Mouse (Mus musculus): ENCODE results near the gene Sqor. TPM values are rescaled to one million over a fixed set of nuclear protein-coding genes. Genes with fewer than 3 reads are reported as not detected.

Gene Sqor
- polyA plus RNA-seq, 1 experiment = 1.6 TPM

- no peak for DNase-seq (ENCODE audit: low read depth)
- TF ChIP-seq POLR2A (IDR thresholded peaks at IDR 0.05; ENCODE audit: borderline replicate concordance, extremely low read depth, insufficient read depth, insufficient read length, poor library complexity, severe bottlenecking) (no peak), CTCF (IDR thresholded peaks at IDR 0.05; ENCODE audit: borderline replicate concordance, extremely low read depth, insufficient read depth, insufficient read length) (no peak)
Observed at GRCm38 (mm10) chr2:122762991-122763390, 2.0 kb upstream of the Sqor start.

GRCm38 (mm10) chr2:122764526-122764925 is 511 bp upstream of the Sqor start:
- TF ChIP-seq POLR2A (IDR thresholded peaks at IDR 0.05; ENCODE audit: borderline replicate concordance, extremely low read depth, insufficient read depth, insufficient read length, poor library complexity, severe bottlenecking) = no peak

GRCm38 (mm10) chr2:122765794-122766145 is 733 bp downstream of the Sqor start:
- no peak for TF ChIP-seq POLR2A (IDR thresholded peaks at IDR 0.05; ENCODE audit: borderline replicate concordance, extremely low read depth, insufficient read depth, insufficient read length, poor library complexity, severe bottlenecking)
- no peak for TF ChIP-seq CTCF (IDR thresholded peaks at IDR 0.05; ENCODE audit: borderline replicate concordance, extremely low read depth, insufficient read depth, insufficient read length)
- DNase-seq (ENCODE audit: low read depth) = no peak

More at GRCm38 (mm10) chr2:122764526-122764925, 511 bp upstream of the Sqor start:
- DNase-seq (ENCODE audit: low read depth) = no peak

GRCm38 (mm10) chr2:122771002-122771401 is 6.0 kb downstream of the Sqor start:
- DNase-seq (ENCODE audit: low read depth) = no peak

DNA sequence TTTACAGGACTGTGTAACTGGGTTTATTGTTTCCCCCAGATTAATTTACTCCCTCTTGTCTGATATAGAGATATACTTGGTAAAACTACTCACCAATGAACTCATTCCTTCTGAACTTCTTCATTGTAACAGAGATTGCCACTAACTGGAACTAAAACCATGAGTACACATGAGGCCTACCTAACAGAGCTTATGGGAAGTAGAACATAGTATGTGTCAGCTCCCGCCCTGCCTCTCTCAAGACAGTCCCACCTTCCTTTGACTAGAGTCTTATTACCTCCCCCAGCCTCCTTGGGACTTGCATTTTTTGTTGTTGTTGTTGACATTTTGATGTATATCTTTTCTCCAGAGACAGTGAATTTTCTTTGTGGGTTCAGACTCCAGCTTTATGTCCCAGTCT is 7.9 kb downstream of the Sqor start:
- TF ChIP-seq POLR2A (IDR thresholded peaks at IDR 0.05; ENCODE audit: borderline replicate concordance, extremely low read depth, insufficient read depth, insufficient read length, poor library complexity, severe bottlenecking) (no peak), CTCF (IDR thresholded peaks at IDR 0.05; ENCODE audit: borderline replicate concordance, extremely low read depth, insufficient read depth, insufficient read length) (no peak)
- no peak for DNase-seq (ENCODE audit: low read depth)

More at GRCm38 (mm10) chr2:122771002-122771401, 6.0 kb downstream of the Sqor start:
- TF ChIP-seq POLR2A (IDR thresholded peaks at IDR 0.05; ENCODE audit: borderline replicate concordance, extremely low read depth, insufficient read depth, insufficient read length, poor library complexity, severe bottlenecking) (no peak), CTCF (IDR thresholded peaks at IDR 0.05; ENCODE audit: borderline replicate concordance, extremely low read depth, insufficient read depth, insufficient read length) (no peak)

DNA sequence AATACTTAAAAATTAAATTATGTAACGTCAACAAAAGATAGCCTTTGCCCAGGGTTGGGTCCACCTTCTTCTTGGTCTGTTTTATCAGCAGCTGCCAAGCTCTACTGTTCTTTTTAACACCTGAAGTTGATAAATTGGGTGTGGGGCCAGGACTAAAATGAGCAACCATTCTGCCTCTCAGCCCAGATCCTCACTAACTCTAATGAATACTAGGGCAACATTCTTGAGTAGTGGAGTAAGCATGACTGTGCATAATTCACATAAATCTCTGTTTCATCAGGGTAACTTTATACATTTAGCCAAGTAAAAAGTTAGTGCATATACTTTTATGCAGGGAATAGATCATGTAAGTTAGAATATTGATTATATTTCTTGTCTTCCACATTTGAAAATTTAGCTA is 10.5 kb downstream of the Sqor start:
- no peak for TF ChIP-seq CTCF (IDR thresholded peaks at IDR 0.05; ENCODE audit: borderline replicate concordance, extremely low read depth, insufficient read depth, insufficient read length)
- TF ChIP-seq POLR2A (IDR thresholded peaks at IDR 0.05; ENCODE audit: borderline replicate concordance, extremely low read depth, insufficient read depth, insufficient read length, poor library complexity, severe bottlenecking) = no peak
- DNase-seq (ENCODE audit: low read depth) = no peak

DNA sequence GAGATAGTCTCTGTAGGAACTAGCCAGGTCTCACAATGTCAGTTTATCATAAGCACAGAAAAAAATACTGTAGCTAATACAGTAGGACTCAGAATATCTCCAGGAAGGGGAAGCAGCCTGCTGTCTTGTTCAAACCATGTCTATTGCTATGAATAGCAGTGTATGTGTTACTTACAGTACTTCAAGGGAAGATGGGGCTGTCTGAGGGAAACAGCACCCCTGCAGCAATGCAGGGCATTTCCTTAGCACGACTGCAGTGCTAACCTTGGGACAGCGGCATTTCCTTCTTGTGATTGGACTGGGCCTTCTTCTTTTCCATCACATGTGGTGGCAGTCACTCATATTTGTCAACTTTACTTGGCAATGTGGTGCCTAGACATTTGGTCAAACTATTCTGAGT is 11.8 kb downstream of the Sqor start:
- TF ChIP-seq CTCF (IDR thresholded peaks at IDR 0.05; ENCODE audit: borderline replicate concordance, extremely low read depth, insufficient read depth, insufficient read length) = no peak
- no peak for TF ChIP-seq POLR2A (IDR thresholded peaks at IDR 0.05; ENCODE audit: borderline replicate concordance, extremely low read depth, insufficient read depth, insufficient read length, poor library complexity, severe bottlenecking)
- DNase-seq (ENCODE audit: low read depth) = no peak

- no peak for DNase-seq (ENCODE audit: low read depth)
- no peak for TF ChIP-seq POLR2A (IDR thresholded peaks at IDR 0.05; ENCODE audit: borderline replicate concordance, extremely low read depth, insufficient read depth, insufficient read length, poor library complexity, severe bottlenecking)
- TF ChIP-seq CTCF (IDR thresholded peaks at IDR 0.05; ENCODE audit: borderline replicate concordance, extremely low read depth, insufficient read depth, insufficient read length) = no peak
Observed at GRCm38 (mm10) chr2:122779967-122780366, 14.9 kb downstream of the Sqor start.

GRCm38 (mm10) chr2:122780447-122780846 is 15.4 kb downstream of the Sqor start:
- no peak for TF ChIP-seq POLR2A (IDR thresholded peaks at IDR 0.05; ENCODE audit: borderline replicate concordance, extremely low read depth, insufficient read depth, insufficient read length, poor library complexity, severe bottlenecking)
- no peak for TF ChIP-seq CTCF (IDR thresholded peaks at IDR 0.05; ENCODE audit: borderline replicate concordance, extremely low read depth, insufficient read depth, insufficient read length)
- no peak for DNase-seq (ENCODE audit: low read depth)

DNA sequence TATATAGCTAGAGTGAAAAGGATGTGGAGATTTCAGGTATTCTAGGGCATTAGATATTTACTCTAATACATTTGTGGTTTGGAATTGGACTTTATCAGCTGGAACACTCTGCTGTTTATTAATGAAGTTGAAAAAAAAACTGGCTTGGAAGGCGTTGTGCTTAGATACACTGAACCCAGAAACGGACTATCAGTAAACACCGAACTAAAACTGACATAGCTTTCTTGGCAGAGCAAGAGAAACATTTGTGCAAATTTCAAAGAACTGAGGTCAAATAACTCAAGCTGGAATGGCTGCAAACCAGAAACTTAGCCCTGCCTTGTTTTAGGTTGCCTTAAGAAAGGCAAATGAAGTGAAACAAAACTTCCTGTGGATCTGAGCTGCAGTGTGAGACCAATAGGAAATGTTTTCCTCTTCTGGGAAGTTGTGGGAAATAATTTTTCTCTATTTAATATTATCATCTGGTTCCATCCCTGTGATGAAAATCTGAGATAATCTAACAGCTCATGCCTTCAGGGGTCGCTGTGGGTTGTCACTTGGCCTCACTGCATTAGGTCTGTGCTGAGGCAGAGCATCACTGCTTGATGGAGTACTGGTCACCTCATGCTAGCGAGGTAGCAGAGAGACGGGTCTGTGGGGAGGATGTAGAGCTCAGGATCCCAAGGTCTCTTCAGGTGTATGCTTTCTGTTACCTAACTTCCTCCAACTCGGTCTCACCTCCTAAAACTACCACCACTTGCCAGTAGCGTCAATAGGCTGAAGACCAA is 16.7 kb downstream of the Sqor start:
- TF ChIP-seq CTCF (IDR thresholded peaks at IDR 0.05; ENCODE audit: borderline replicate concordance, extremely low read depth, insufficient read depth, insufficient read length) (no peak), POLR2A (IDR thresholded peaks at IDR 0.05; ENCODE audit: borderline replicate concordance, extremely low read depth, insufficient read depth, insufficient read length, poor library complexity, severe bottlenecking) (no peak)
- DNase-seq (ENCODE audit: low read depth) = no peak

- TF ChIP-seq CTCF (IDR thresholded peaks at IDR 0.05; ENCODE audit: borderline replicate concordance, extremely low read depth, insufficient read depth, insufficient read length) (no peak), POLR2A (IDR thresholded peaks at IDR 0.05; ENCODE audit: borderline replicate concordance, extremely low read depth, insufficient read depth, insufficient read length, poor library complexity, severe bottlenecking) (no peak)
- DNase-seq (ENCODE audit: low read depth) = no peak
Observed at GRCm38 (mm10) chr2:122783730-122784129, 18.7 kb downstream of the Sqor start.

GRCm38 (mm10) chr2:122784701-122785100 is 19.7 kb downstream of the Sqor start:
- no peak for DNase-seq (ENCODE audit: low read depth)
- TF ChIP-seq CTCF (IDR thresholded peaks at IDR 0.05; ENCODE audit: borderline replicate concordance, extremely low read depth, insufficient read depth, insufficient read length) = no peak
- no peak for TF ChIP-seq POLR2A (IDR thresholded peaks at IDR 0.05; ENCODE audit: borderline replicate concordance, extremely low read depth, insufficient read depth, insufficient read length, poor library complexity, severe bottlenecking)
